Mouse (Mus musculus): ENCODE data around the gene Pla2g15.

The Pla2g15 gene

GRCm38 (mm10) chr8:106168356-106169016 lies 18.3 kb downstream of the Pla2g15 start, which contains the start of gene Slc7a6:
Slc7a6 (plus strand) TSS chr8:106168857.
- in situ Hi-C loops (cut with MseI, MboI): no loop called here

- in situ Hi-C loops (cut with MseI, MboI): no loop called here
These were observed 19.1 kb downstream of the Pla2g15 start for GRCm38 (mm10) chr8:106169017-106169933.

- in situ Hi-C loops (cut with MseI, MboI): no loop called here
These were observed 19.8 kb downstream of the Pla2g15 start for GRCm38 (mm10) chr8:106169934-106170480.

GRCm38 (mm10) chr8:106173566-106173965 lies 23.4 kb downstream of the Pla2g15 start:
- in situ Hi-C loops (cut with MseI, MboI): no loop called here

- in situ Hi-C loops (cut with MseI, MboI): no loop called here
These were observed 26.7 kb downstream of the Pla2g15 start for GRCm38 (mm10) chr8:106176891-106177290.

- in situ Hi-C loops (cut with MseI, MboI): no loop called here
These were observed 27.4 kb downstream of the Pla2g15 start for GRCm38 (mm10) chr8:106177594-106177993.

- in situ Hi-C loops (cut with MseI, MboI): no loop called here
These were observed 28.2 kb downstream of the Pla2g15 start for GRCm38 (mm10) chr8:106178428-106178827.

- in situ Hi-C loops (cut with MseI, MboI): no loop called here
These were observed 35.5 kb downstream of the Pla2g15 start for GRCm38 (mm10) chr8:106185628-106186270.

- in situ Hi-C loops (cut with MseI, MboI): no loop called here
These were observed 36.2 kb downstream of the Pla2g15 start for GRCm38 (mm10) chr8:106186394-106186793.

- in situ Hi-C loops (cut with MseI, MboI): no loop called here
These were observed 39.0 kb downstream of the Pla2g15 start for GRCm38 (mm10) chr8:106189162-106189561.

- in situ Hi-C loops (cut with MseI, MboI): no loop called here
These were observed 41.4 kb downstream of the Pla2g15 start for GRCm38 (mm10) chr8:106191639-106192038.

GRCm38 (mm10) chr8:106193162-106193561 lies 43.0 kb downstream of the Pla2g15 start:
- in situ Hi-C loops (cut with MseI, MboI): no loop called here

GRCm38 (mm10) chr8:106194062-106194461 lies 43.9 kb downstream of the Pla2g15 start:
- in situ Hi-C loops (cut with MseI, MboI): no loop called here

- in situ Hi-C loops (cut with MseI, MboI): loop anchor here in 1 of 2 experiments (5.0 kb wide), 1 partner anchor 36 kb away; no protein-coding TSS in a partner anchor
These were observed 48.5 kb downstream of the Pla2g15 start for GRCm38 (mm10) chr8:106198741-106199140.

- in situ Hi-C loops (cut with MseI, MboI): loop anchor here in 1 of 2 experiments (5.0 kb wide), 1 partner anchor 37 kb away; no protein-coding TSS in a partner anchor
These were observed 49.4 kb downstream of the Pla2g15 start for GRCm38 (mm10) chr8:106199596-106199995.

GRCm38 (mm10) chr8:106210035-106210731 lies 60.0 kb downstream of the Pla2g15 start:
- in situ Hi-C loops (cut with MseI, MboI): no loop called here

GRCm38 (mm10) chr8:106210821-106211345 lies 60.7 kb downstream of the Pla2g15 start, which contains the start of the genes Slc7a6os and Prmt7:
Slc7a6os (minus strand) TSS chr8:106210935.
Prmt7 (plus strand) TSS chr8:106210936.
- in situ Hi-C loops (cut with MseI, MboI): no loop called here

GRCm38 (mm10) chr8:106211421-106211820 lies 61.2 kb downstream of the Pla2g15 start:
- in situ Hi-C loops (cut with MseI, MboI): no loop called here

- in situ Hi-C loops (cut with MseI, MboI): no loop called here
These were observed 63.8 kb downstream of the Pla2g15 start for GRCm38 (mm10) chr8:106213959-106214358.
